7 mouse cellular contexts compared by ENCODE assay signal in the genomic region with DNA sequence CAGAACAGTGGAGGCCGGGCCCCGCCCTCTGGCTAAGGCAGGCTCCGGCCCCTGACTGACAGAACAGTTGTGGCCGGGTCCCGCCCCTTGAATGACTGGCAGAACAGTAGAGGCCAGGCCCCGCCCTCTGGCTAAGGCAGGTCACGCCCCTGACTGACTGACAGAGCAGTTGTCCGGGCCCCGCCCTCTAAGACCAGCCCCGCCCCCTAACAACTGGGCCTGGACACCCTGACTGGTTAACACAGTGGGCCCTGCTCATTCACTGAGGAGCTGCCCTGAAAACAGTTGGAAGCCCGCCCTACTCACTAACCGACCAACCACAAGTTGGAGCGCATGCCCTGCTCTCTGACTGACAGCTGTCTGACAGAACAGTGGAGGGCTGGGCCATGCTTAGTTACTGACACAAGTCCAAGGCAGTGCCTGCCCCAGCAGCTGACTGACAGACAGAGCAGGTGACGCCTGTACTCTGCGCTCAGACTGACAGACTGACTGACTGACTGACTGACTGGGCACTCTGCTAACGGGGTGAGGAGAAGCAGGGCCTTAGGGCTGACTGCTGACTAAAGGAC. TPM values are rescaled to one million over a fixed set of nuclear protein-coding genes. Genes with fewer than 3 reads are reported as not detected.
DNase-seq lines count a peak whose midpoint lies in the region; ATAC-seq and TF ChIP-seq lines count a peak whose summit lies in the region.

No protein-coding gene starts in this region.

- H3K4me3 ChIP-seq in ES-E14 (ENCODE audit: insufficient read depth in 1 of 2, low read depth in 1 of 2, low read length in 2 of 2, poor library complexity in 1 of 2, severe bottlenecking in 1 of 2) = peak overlapping the region in 1 of 2 experiments; percentile 20; a peak in 1 of 4 replicates
- H3K4me3 ChIP-seq in forebrain, embryonic 14.5 days (ENCODE audit: low read depth, low read length) = no peak overlapping the region
- no peak overlapping the region; the same call in 1 of the 2 replicates for H3K4me3 ChIP-seq in hindbrain, embryonic 11.5 days (ENCODE audit: low read depth, low read length)
- peak overlapping the region; percentile 88 for H3K4me3 ChIP-seq in megakaryocyte, embryonic 14.5 days (replicated peaks)
- no peak overlapping the region for H3K4me3 ChIP-seq in spleen, adult 2 months (ENCODE audit: extremely low read depth, insufficient read depth, insufficient read length)

- no peak overlapping the region for H3K4me2 ChIP-seq in forebrain, embryonic 14.5 days (ENCODE audit: low read length)
- no peak overlapping the region; the same call in 1 of the 2 replicates for H3K4me2 ChIP-seq in hindbrain, embryonic 11.5 days (replicated peaks; ENCODE audit: low read depth, low read length)

- H3K9me3 ChIP-seq in ES-E14 (ENCODE audit: control insufficient read depth, insufficient read depth, low read depth, low read length) = no peaks in the 10 kb centered on the region
- H3K9me3 ChIP-seq in forebrain, embryonic 14.5 days (replicated peaks; ENCODE audit: control insufficient read depth, low read length) = no peaks in the 10 kb centered on the region
- no peaks in the 10 kb centered on the region for H3K9me3 ChIP-seq in hindbrain, embryonic 11.5 days (ENCODE audit: control insufficient read depth, low read length)
- peaks cover 8% of the 10 kb centered on the region for H3K9me3 ChIP-seq in megakaryocyte, embryonic 14.5 days

- in situ Hi-C loops in ES-E14 (cut with MboI; ENCODE audit: low sequenced_read_pairs in 2 of 2, unreplicated experiment in 2 of 2) = no loop called here

- no peak for TF ChIP-seq CTCF in spleen, adult 2 months (IDR thresholded peaks at IDR 0.05; ENCODE audit: extremely low read depth, insufficient read depth, insufficient read length, insufficient replicate concordance)

- H3K4me1 ChIP-seq in ES-E14 (ENCODE audit: control insufficient read depth in 2 of 2, insufficient read depth in 2 of 2, low read length in 2 of 2, poor library complexity in 1 of 2) = peaks cover 2 to 25% of the 10 kb centered on the region in 2 experiments
- H3K4me1 ChIP-seq in forebrain, embryonic 14.5 days (ENCODE audit: control insufficient read depth, insufficient read depth, low read length) = peaks cover 3% of the 10 kb centered on the region; the same call in 1 of the 2 replicates
- H3K4me1 ChIP-seq in hindbrain, embryonic 11.5 days (replicated peaks; ENCODE audit: control insufficient read depth, insufficient read depth, low read length) = peaks cover 5% of the 10 kb centered on the region
- peaks cover 58% of the 10 kb centered on the region for H3K4me1 ChIP-seq in megakaryocyte, embryonic 14.5 days
- H3K4me1 ChIP-seq in spleen, adult 2 months (ENCODE audit: control insufficient read depth, insufficient read depth, insufficient read length) = peaks cover 8% of the 10 kb centered on the region; the same call in 1 of the 2 replicates

- WGBS in forebrain, embryonic 14.5 days = 5% methylated on average over 16 of the region's 16 CpGs
- WGBS in hindbrain, embryonic 11.5 days = 6% methylated on average over 16 of the region's 16 CpGs
- 6% methylated on average over 16 of the region's 16 CpGs for WGBS in spleen, adult 2 months

- TF ChIP-seq POLR2A in spleen, adult 2 months (IDR thresholded peaks at IDR 0.05; ENCODE audit: low read depth, low read length) = no peak

- DNase-seq in ES-E14 (ENCODE audit: low read depth, low spot score) = peak; percentile 96
- peak; percentile 57 to 77 for DNase-seq in adrenal gland, postnatal 4 days (ENCODE audit: low spot score in 2 of 2)
- peak; percentile 66 for DNase-seq in forebrain, embryonic 14.5 days (ENCODE audit: low spot score)
- DNase-seq in hindbrain, embryonic 11.5 days (ENCODE audit: low spot score) = peak; percentile 87
- DNase-seq in layer of hippocampus, postnatal 10 days (ENCODE audit: low spot score in 2 of 2) = peak; percentile 72 to 78
- peak; percentile 28 to 34 for DNase-seq in spleen, adult 2 months (ENCODE audit: low read depth in 1 of 2, low spot score in 2 of 2)

- no peak overlapping the region for H3K9ac ChIP-seq in ES-E14 (ENCODE audit: insufficient read depth, low read depth, low read length, poor library complexity, severe bottlenecking)
- H3K9ac ChIP-seq in forebrain, embryonic 14.5 days (ENCODE audit: low read length) = no peak overlapping the region
- H3K9ac ChIP-seq in hindbrain, embryonic 11.5 days (ENCODE audit: low read depth, low read length) = no peak overlapping the region

- no peaks in the 10 kb centered on the region for H3K27me3 ChIP-seq in forebrain, embryonic 14.5 days (replicated peaks; ENCODE audit: control insufficient read depth, insufficient read depth, low read length)
- H3K27me3 ChIP-seq in hindbrain, embryonic 11.5 days (ENCODE audit: control insufficient read depth, insufficient read depth, low read length) = no peaks in the 10 kb centered on the region
- peaks cover 84% of the 10 kb centered on the region for H3K27me3 ChIP-seq in megakaryocyte, embryonic 14.5 days (replicated peaks)
- H3K27me3 ChIP-seq in spleen, adult 2 months (ENCODE audit: control insufficient read depth, insufficient read depth, low read length) = no peaks in the 10 kb centered on the region

- peak; percentile 73 for ATAC-seq in forebrain, embryonic 14.5 days
- peak; percentile 88 for ATAC-seq in hindbrain, embryonic 11.5 days (ENCODE audit: low FRiP score)

- no peaks in the 10 kb centered on the region for H3K36me3 ChIP-seq in ES-E14 (ENCODE audit: control insufficient read depth, insufficient read depth, low read length, poor library complexity, severe bottlenecking)
- no peaks in the 10 kb centered on the region for H3K36me3 ChIP-seq in forebrain, embryonic 14.5 days (ENCODE audit: control insufficient read depth, insufficient read depth, low read length)
- H3K36me3 ChIP-seq in hindbrain, embryonic 11.5 days (ENCODE audit: control insufficient read depth, insufficient read depth, low read length) = no peaks in the 10 kb centered on the region
- H3K36me3 ChIP-seq in megakaryocyte, embryonic 14.5 days (replicated peaks; ENCODE audit: low read length) = no peaks in the 10 kb centered on the region
- H3K36me3 ChIP-seq in spleen, adult 2 months (ENCODE audit: control insufficient read depth, insufficient read depth, low read length) = no peaks in the 10 kb centered on the region

- H3K27ac ChIP-seq in ES-E14 (ENCODE audit: insufficient read depth, low read depth, low read length, poor library complexity, severe bottlenecking) = no peak overlapping the region
- H3K27ac ChIP-seq in forebrain, embryonic 14.5 days (ENCODE audit: low read depth, low read length) = peak overlapping the region; percentile 59; the same call in 1 of the 2 replicates
- peak overlapping the region; percentile 59; the same call in 1 of the 2 replicates for H3K27ac ChIP-seq in hindbrain, embryonic 11.5 days (ENCODE audit: low read depth, low read length)
- no peak overlapping the region for H3K27ac ChIP-seq in spleen, adult 2 months (ENCODE audit: insufficient read depth, low read length)

TF ChIP-seq in ES-E14, 5 proteins besides CTCF, POLR2A, EP300 and RAD21:
- TF ChIP-seq ZNF384 (IDR thresholded peaks at IDR 0.05; ENCODE audit: low read depth, low read length) = no peak
- TF ChIP-seq ZC3H11A (IDR thresholded peaks at IDR 0.05; ENCODE audit: borderline replicate concordance, low read depth, low read length) = no peak
- TF ChIP-seq MAFK (IDR thresholded peaks at IDR 0.05; ENCODE audit: insufficient read depth, low read depth, low read length) = 0 out of 2 replicates have a peak, but pooled peaks have one; percentile 3
- TF ChIP-seq CHD2 (IDR thresholded peaks at IDR 0.05; ENCODE audit: low read depth, low read length) = 0 out of 2 replicates have a peak, but pooled peaks have one; percentile 27
- no peak for TF ChIP-seq HCFC1 (IDR thresholded peaks at IDR 0.05; ENCODE audit: borderline replicate concordance, insufficient read depth, low read length)

RNA-seq across cellular contexts. Expression of gene 2900026A02Rik, which starts 56.1 kb away (rescaled TPM):
- total RNA-seq in ES-E14 (2012; rRNA removed) = 12.3 and 15.9 TPM in 2 replicates
- 10 to 100 TPM; 21.2 to 23.3 TPM for total RNA-seq in adrenal gland, postnatal 4 days (2021)
- 2.1 and 2.7 TPM in 2 replicates for polyA plus RNA-seq in forebrain, embryonic 14.5 days (2014; fragmentation: Nextera tagmentation; extraction: Ambion mirVana)
- polyA plus RNA-seq in hindbrain, embryonic 11.5 days (2014; fragmentation: Nextera tagmentation; extraction: Ambion mirVana) = 1.2 and 1.5 TPM in 2 replicates
- 10 to 100 TPM; 55.4 to 56.9 TPM for total RNA-seq in layer of hippocampus, postnatal 10 days (2021)
- 1.5 and 1.7 TPM in 2 replicates for polyA plus RNA-seq in megakaryocyte, embryonic 14.5 days (2012; ENCODE audit: insufficient read depth, low replicate concordance)
- 5.1 and 6.2 TPM in 2 replicates for polyA plus RNA-seq in spleen, adult 2 months (2012; rRNA removed)

Comparison
In these comparisons a context has a peak if more than half of its experiments do, and no peak if none do; other contexts are left out.
1. DNase-seq: peak in every context shown above with its lines; median percentile 96 in ES-E14; 87 in hindbrain, embryonic 11.5 days; 75 in layer of hippocampus, postnatal 10 days; 67 in adrenal gland, postnatal 4 days; 66 in forebrain, embryonic 14.5 days; 31 in spleen, adult 2 months.
2. H3K27ac ChIP-seq: peak in forebrain, embryonic 14.5 days (single experiment) and hindbrain, embryonic 11.5 days (single experiment); none in ES-E14 (single experiment) and spleen, adult 2 months (single experiment).